Mouse (Mus musculus): Measurements from ENCODE around the gene Efna5. TPM values are rescaled to one million over a fixed set of nuclear protein-coding genes. Genes with fewer than 3 reads are reported as not detected.

The Efna5 gene
- total RNA-seq, 2 experiments from 2014 or later, result 23.6 to 24.8 TPM

DNA sequence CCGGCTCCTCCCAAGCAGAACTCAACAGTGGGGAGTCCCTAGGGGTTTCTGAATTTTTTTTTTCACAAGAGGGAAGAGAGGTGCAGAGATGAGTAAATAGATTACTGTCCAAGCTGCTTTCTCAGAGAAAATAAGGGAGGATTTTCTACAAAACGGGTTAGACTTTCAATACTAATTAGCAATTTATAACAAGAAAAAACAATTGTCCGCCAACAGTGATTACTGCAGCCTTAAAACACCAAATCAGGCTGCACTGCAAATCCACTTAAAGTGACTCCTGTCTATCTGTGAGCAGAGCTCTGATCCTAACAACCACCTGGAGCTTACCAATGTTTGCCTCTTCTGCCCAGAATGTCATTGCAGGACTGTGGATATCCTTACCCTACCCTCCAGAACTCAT, 18.1 kb downstream of the Efna5 start:
- intact Hi-C loops (cut with DNase I), result no loop called here
- DNase-seq, result no peak

GRCm38 (mm10) chr17:62862298-62862999, 18.7 kb downstream of the Efna5 start:
- intact Hi-C loops (cut with DNase I), result no loop called here

DNA sequence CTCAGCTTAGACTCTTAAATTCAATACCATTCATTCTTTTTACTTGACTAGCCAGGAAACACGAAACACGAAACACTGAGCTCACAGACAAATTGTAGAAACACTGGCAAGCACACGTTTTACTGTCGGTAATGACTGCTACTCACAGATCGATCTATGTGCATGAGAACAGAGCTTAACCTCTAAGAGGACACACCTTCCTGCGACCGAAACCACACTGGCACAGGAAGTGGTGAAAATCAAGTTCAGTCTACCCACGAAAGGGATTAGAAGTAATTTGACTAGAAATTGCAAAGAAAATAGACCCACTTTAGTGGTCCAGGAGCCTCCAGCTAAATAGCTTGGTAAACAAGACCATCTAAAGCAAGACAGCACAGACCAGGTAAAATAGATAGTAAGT, 23.8 kb downstream of the Efna5 start:
- intact Hi-C loops (cut with DNase I), result no loop called here
- DNase-seq, result no peak

More at GRCm38 (mm10) chr17:62862298-62862999, 18.7 kb downstream of the Efna5 start:
- peak; percentile 9 to 14 for DNase-seq

DNA sequence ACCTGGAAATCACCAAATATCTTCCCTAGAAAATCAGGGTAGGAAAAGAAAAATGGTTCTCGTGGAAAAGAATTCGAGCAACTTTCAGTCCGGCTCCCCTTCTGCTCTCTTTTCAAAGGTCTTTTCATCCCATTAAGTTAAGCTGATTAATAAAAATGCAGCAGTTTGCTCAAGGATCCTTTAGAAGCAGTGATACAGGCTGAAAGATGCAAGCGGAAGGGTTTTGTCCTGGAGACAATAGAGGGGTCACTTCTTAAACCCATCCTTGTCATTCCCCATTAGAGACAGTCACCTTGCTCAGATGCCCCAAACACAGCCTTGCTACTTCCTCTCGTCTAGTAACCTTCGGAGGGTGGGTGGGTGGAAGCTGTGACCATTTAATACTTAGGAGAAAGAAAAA, 27.4 kb downstream of the Efna5 start:
- intact Hi-C loops (cut with DNase I), result no loop called here
- DNase-seq, result no peak

GRCm38 (mm10) chr17:62852822-62853608, 28.1 kb downstream of the Efna5 start:
- DNase-seq, result no peak
- intact Hi-C loops (cut with DNase I), result no loop called here

DNA sequence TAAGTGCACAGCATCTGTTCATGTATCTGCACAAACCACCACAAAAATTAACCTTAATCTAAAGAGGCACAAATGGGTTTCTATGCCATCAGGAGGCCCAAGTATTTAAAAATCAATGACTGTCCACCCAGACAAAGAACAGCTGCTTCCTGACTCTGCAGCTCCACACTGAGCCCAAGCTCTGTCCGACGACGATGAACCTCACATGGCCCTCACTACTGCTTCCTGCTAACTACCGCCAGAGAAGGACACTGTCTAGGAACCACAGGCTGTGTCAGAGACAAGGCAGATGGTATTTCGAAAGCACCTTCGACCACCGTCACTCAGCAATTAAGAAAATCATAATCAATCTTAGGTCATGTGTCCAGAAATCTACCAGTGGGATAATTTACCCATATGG, 29.8 kb downstream of the Efna5 start:
- no peak for DNase-seq
- intact Hi-C loops (cut with DNase I), result no loop called here

- DNase-seq, result no peak
- intact Hi-C loops (cut with DNase I), result no loop called here
These were observed 30.5 kb downstream of the Efna5 start for GRCm38 (mm10) chr17:62850603-62851002.

DNA sequence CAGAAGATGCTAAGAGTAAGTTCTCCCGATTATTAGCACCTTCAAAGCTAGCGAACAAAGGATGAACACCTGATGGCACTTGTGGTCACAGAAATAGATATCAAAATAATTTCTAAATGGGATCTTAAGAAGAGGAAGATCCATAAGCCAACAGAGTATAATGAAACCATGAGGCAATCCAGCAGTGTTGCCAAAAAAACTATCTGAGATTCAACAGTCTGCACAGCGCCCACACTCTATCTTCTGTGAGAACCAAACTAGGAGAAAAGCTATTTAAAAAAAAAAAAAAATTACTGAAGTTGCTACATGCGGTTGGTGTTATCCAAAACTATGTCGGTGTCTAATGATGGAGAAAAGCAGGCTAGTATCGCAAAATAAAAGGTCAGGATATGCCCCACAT, 31.4 kb downstream of the Efna5 start:
- no peak for DNase-seq
- intact Hi-C loops (cut with DNase I), result no loop called here

DNA sequence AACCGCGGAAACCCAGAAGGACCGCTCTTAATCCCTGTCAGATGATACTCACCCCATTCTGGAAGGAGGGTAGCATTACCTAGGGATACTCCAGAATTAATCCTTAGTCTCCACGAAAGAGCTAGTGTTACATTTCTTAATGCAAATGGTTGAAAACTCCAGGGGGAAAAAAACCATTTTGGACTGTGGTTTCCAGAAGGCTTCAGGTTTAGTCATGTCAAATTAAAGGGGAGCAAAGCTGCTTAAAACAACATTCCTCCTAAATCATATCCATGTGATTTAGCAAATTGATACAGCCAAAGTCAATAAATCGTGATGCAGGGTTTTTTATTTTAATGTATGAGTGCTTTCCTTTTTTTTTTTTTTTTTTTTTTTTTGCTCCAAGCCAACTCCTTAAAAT, 35.5 kb downstream of the Efna5 start:
- DNase-seq, result no peak
- intact Hi-C loops (cut with DNase I), result no loop called here

DNA sequence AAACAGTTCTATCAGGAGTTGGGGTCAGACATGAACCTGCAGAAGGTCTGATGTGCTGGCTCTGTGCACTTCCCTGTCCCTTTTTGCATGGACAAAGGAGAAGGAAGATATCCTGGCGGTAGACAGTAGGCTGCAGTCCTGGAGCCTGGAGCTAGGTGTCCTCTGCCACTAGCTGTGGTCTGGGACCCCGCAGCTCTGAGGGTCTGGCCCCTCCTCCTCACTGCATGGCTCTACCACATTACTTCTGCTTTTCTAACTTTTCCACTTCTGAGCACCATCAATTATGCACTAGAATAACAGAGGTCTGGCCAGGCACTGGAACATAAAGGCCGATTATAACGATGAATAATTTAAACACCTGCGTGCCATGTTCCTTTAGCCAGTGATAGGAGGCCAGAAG, 36.8 kb downstream of the Efna5 start:
- intact Hi-C loops (cut with DNase I), result no loop called here
- DNase-seq, result no peak

DNA sequence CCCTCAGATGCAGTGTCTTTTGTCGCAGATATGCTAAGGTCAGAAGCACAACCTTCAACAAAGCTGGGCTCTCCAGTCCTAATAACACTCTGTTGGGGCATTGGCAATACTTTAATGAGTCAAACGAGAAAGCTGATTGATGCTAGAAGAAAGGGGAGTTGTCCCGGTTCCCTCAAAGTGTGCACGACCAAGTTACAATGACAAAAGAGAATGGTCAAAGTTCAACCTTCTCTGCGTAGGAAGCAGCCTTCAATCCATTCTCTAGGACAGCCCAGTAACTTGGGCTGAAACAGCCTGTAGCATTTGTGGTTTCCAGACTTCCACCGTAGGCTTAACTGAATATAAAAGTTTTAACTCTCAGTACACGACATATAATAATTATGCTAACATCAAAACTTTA, 43.8 kb downstream of the Efna5 start:
- intact Hi-C loops (cut with DNase I), result no loop called here

GRCm38 (mm10) chr17:62836598-62837106, 44.5 kb downstream of the Efna5 start:
- DNase-seq, result no peak
- intact Hi-C loops (cut with DNase I), result no loop called here

More for the DNA sequence above, 43.8 kb downstream of the Efna5 start:
- DNase-seq, result no peak

GRCm38 (mm10) chr17:62832550-62833127, 48.5 kb downstream of the Efna5 start:
- DNase-seq, result no peak
- intact Hi-C loops (cut with DNase I), result no loop called here

GRCm38 (mm10) chr17:62827549-62827948, 53.6 kb downstream of the Efna5 start:
- intact Hi-C loops (cut with DNase I), result no loop called here

GRCm38 (mm10) chr17:62821219-62821618, 59.9 kb downstream of the Efna5 start:
- intact Hi-C loops (cut with DNase I), result no loop called here
- DNase-seq, result no peak

More at GRCm38 (mm10) chr17:62827549-62827948, 53.6 kb downstream of the Efna5 start:
- DNase-seq, result no peak

DNA sequence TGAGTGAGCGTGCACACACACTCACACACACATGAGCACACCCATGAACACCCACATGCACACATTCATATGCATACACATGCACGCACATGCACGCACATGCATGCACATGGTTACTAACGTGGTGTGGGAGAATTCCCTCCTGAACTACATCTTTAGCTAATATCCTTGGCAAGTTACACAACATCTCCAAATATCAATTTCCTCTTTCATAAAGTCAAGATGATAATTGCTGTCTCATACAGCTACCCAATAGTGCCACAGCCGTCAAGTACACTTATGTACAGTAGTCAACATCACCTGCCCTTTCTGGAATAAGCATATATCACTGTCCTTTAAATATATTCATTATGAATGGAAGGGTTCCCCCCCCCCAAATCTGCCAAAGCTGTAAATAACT, 61.2 kb downstream of the Efna5 start:
- intact Hi-C loops (cut with DNase I), result no loop called here
- DNase-seq, result no peak

DNA sequence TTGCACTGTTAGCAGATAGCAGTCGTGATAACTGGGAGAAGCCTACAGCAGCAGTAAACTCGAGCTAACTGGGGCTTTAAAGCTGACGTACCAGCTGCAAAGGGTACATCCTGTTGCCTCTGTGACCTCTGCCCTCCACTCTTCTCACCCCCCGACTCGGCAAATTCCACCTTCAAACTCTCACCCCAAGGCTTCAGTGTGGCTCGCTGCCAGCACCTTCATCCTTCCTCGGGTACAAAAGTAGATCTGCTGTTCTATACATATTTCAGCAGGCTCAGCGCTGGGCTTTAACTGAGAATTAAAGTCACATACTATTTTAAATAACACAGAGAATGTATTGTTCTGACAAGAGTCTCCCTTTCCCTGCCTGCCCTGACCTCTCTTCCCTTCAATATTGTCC, 62.3 kb downstream of the Efna5 start:
- DNase-seq, result no peak
- intact Hi-C loops (cut with DNase I), result no loop called here

DNA sequence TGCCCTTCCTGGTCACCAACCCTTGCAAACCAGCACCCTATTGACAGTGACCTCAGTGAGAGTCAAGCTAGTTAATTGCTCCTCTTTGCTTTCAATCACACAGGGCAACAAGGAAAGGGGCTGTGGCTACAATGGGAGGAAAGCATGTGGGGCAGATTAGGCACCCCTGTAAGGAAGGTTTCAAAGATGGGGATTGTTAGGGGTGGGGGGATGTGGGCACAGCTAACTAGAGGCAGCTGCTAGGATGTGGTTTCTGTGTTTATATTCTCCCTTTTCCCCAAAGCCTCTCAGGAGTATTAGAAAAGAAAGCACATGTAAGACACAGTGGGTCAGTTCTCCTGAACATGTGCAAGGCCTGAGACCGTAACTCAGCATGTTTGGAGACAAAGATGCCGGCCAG, 62.8 kb downstream of the Efna5 start:
- no peak for DNase-seq
- intact Hi-C loops (cut with DNase I), result no loop called here

- no peak for DNase-seq
- intact Hi-C loops (cut with DNase I), result no loop called here
These were observed 64.2 kb downstream of the Efna5 start for GRCm38 (mm10) chr17:62816879-62817278.

DNA sequence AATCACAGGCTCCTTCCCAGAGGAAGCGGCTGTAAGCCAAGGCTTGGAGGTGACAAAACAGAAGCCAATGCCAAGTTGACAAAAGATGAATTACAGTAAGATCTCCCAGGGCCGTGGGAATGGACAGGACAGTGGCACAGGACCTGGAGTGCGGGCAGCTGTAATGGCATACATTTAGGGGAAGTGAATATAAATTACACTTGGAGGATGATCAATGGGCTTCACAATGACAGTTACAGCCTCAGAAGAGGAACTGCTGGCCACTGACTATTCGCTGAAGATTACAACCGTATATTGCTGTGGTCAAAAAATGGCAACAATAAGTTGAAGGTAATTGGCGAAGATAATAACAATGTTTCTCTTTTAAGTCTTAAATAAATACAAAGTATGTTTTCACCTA, 67.7 kb downstream of the Efna5 start:
- intact Hi-C loops (cut with DNase I), result no loop called here
- no peak for DNase-seq

DNA sequence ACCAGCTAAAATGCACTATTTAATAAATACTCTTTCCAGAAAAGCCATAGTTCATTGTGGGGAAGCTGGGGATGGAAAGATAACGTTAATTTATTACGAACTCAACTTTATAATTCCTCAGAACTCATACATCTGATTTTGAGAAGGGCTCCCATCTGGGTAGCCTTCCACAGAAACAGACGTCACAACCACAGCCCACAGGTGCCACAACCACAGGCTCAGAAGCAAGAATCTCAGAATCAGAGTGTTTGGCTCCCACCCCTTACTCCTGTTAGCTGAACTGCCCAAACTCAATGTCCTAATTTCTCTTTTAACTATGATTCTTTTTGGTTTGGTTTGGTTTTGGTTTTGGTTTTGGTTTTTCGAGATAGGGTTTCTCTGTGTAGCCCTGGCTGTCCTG, 73.2 kb downstream of the Efna5 start:
- no peak for DNase-seq
- intact Hi-C loops (cut with DNase I), result no loop called here
